Mouse (Mus musculus) megakaryocyte, embryonic 14.5 days (primary cell): ENCODE measurements around the gene Ptpn6.

Experiments used
- FLI1 ChIP-seq: IDR thresholded peaks from 2 replicates; pipeline ENCODE4 v1.6.1; 2012; ENCODE audit warnings: low read length, inconsistent platforms, mixed read lengths
- GATA1 ChIP-seq: IDR thresholded peaks from 3 replicates; pipeline ENCODE4 v1.6.1; 2012; ENCODE audit warnings: mixed read lengths, low read length, inconsistent platforms, borderline replicate concordance

DNA sequence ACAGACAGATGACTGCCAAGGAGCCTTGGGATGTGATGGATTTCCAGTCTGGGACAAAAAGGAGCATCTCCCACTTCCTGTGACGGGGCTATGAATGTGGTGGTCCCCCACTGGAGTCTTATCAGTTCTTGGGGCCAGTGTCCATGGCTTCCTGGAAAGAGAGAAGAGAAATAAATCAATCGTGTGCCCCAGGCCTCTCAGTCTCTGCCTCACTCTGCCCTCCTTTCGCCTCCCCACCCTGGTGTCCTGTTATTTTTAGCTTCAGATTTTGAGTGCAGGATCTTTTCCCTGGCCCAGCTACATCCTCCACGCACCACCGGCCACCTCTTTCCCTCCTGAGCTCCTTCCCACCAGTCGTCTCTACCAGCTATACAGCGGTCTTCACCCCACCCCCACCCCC lies 31.5 kb upstream of the Ptpn6 start:
- no peak for TF ChIP-seq GATA1
- TF ChIP-seq FLI1: no peak
